Mouse (Mus musculus): ENCODE measurements around the gene Birc2. TPM values are rescaled to one million over a fixed set of nuclear protein-coding genes. Genes with fewer than 3 reads are reported as not detected.

Gene Birc2
- polyA plus RNA-seq, 1 experiment from 2014 or later: 35.4 TPM

DNA sequence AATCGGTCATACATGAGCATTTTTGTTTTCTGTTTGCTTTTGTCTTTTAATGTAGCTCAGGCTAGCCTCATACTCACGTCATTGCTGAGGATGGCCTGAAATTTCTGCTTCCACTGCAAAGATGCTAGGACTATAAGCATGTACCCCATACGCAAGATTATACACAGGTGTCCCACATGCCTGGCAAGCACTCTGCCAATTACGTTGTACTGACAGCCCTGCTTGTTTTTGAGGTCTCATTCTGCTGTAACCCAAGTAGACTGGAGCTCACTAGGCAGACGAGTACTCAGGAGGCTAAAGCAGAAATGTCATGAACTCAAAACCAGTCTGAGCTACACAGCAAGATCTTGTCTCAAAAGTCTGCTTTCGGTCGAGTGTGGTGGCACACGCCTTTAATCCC is 15.0 kb upstream of the Birc2 start:
- Histone ChIP-seq H3K4me3 (ENCODE audit: low read length) (no peak overlapping the region), H3K4me1 (ENCODE audit: control insufficient read depth, insufficient read depth, low read depth, low read length) (no peaks in the 10 kb centered on the region), H3K27me3 (replicated peaks; ENCODE audit: control insufficient read depth, insufficient read depth, low read length) (no peaks in the 10 kb centered on the region), H3K4me2 (ENCODE audit: low read length) (no peak overlapping the region), H3K36me3 (ENCODE audit: control insufficient read depth, insufficient read depth, low read length) (no peaks in the 10 kb centered on the region), H3K9me3 (ENCODE audit: control insufficient read depth, low read length) (no peaks in the 10 kb centered on the region), H3K27ac (ENCODE audit: low read depth, low read length) (no peak overlapping the region), H3K9ac (ENCODE audit: low read depth, low read length) (no peak overlapping the region)
- 92% methylated on average over 8 of the region's 8 CpGs for WGBS
- no peak for ATAC-seq

DNA sequence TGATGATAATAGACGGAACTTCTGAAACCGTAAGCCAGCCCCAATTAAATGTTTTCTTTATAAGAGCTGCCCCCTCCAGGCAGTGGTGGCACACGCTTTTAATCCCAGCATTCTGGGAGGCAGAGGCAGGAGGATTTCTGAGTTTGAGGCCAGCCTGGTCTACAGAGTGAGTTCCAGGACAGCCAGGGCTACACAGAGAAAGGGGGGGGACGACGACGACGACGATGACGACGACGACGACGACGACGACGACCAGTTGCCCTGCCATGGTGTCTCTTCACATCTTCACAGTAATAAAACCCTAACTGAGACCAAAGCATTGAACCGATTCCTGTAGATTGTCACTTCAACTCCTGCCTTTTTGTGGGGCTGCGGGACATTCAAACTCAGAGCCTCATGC is 11.3 kb upstream of the Birc2 start:
- H3K4me1 ChIP-seq (ENCODE audit: control insufficient read depth, insufficient read depth, low read depth, low read length): no peaks in the 10 kb centered on the region
- H3K9ac ChIP-seq (ENCODE audit: low read depth, low read length): no peak overlapping the region
- no peaks in the 10 kb centered on the region for H3K27me3 ChIP-seq (replicated peaks; ENCODE audit: control insufficient read depth, insufficient read depth, low read length)
- H3K9me3 ChIP-seq (ENCODE audit: control insufficient read depth, low read length): no peaks in the 10 kb centered on the region
- no peak overlapping the region for H3K4me2 ChIP-seq (ENCODE audit: low read length)
- no peaks in the 10 kb centered on the region for H3K36me3 ChIP-seq (ENCODE audit: control insufficient read depth, insufficient read depth, low read length)
- no peak overlapping the region for H3K27ac ChIP-seq (ENCODE audit: low read depth, low read length)
- ATAC-seq: no peak
- H3K4me3 ChIP-seq (ENCODE audit: low read length): no peak overlapping the region
- 94% methylated on average over 18 of the region's 18 CpGs for WGBS

DNA sequence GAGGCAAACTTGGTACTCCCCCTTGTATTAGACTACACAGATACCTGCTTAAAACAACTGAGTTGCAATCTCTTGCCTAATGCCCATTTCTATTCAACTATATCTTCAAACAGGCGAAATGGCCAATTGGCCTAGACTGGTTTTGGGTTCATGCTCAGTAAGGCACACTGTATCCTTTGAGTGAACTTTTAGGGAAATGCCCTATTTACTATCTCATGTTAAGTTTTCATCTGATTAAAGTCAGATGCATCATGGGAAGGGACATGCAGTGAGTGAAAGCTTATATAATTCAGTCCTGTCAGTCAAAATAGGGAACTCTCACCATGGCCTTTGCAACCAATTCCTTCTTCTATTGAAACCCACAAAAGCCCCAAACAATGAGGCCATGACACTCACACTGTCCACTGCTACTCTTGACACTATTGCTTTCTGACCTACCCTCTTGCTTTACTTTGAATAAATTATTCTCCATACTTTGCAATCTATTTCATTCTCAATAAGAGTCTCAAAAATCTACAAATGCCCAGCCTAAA is 9.9 kb upstream of the Birc2 start:
- Histone ChIP-seq H3K27ac (ENCODE audit: low read depth, low read length) (no peak overlapping the region), H3K27me3 (replicated peaks; ENCODE audit: control insufficient read depth, insufficient read depth, low read length) (no peaks in the 10 kb centered on the region), H3K4me2 (ENCODE audit: low read length) (no peak overlapping the region), H3K4me1 (ENCODE audit: control insufficient read depth, insufficient read depth, low read depth, low read length) (no peaks in the 10 kb centered on the region), H3K9me3 (ENCODE audit: control insufficient read depth, low read length) (no peaks in the 10 kb centered on the region), H3K4me3 (ENCODE audit: low read length) (no peak overlapping the region), H3K9ac (ENCODE audit: low read depth, low read length) (no peak overlapping the region), H3K36me3 (ENCODE audit: control insufficient read depth, insufficient read depth, low read length) (no peaks in the 10 kb centered on the region)
- 89% methylated on average over 1 of the region's 1 CpGs for WGBS
- ATAC-seq: no peak

DNA sequence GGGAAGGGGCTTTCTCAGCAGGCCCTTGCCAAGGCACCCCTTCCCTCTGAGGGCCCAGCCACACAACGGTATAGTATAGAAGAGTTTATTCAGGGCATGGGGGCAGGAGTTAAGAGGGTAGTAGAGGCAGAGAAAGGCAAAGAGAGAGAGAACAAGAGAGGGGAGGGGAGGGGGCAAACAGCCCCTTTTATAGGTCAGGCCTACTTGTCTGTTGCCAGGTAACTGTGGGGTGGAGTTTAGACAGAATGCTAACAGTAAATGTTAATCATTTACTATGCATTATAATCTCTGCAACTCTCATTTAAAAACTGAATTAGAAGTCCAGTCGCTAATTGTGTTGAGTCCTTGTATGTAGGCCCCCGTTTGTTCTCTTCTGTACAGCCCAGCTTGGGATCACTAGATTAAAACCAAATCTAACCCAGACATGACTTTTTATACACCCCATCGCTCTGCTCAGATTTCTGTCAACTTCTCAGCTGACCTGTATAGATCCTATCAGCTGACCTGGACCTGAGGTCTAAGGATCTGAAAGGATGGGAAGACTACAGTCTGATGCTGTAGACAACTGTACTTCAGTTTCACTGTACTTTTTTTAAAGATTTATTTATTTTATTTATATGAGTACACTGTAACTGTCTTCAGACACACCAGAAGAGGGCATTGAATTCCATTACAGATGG is 8.5 kb upstream of the Birc2 start:
- Histone ChIP-seq H3K36me3 (ENCODE audit: control insufficient read depth, insufficient read depth, low read length) (no peaks in the 10 kb centered on the region), H3K9ac (ENCODE audit: low read depth, low read length) (no peak overlapping the region), H3K27ac (ENCODE audit: low read depth, low read length) (no peak overlapping the region), H3K4me1 (ENCODE audit: control insufficient read depth, insufficient read depth, low read depth, low read length) (no peaks in the 10 kb centered on the region), H3K9me3 (ENCODE audit: control insufficient read depth, low read length) (no peaks in the 10 kb centered on the region), H3K4me2 (ENCODE audit: low read length) (no peak overlapping the region), H3K4me3 (ENCODE audit: low read length) (no peak overlapping the region), H3K27me3 (replicated peaks; ENCODE audit: control insufficient read depth, insufficient read depth, low read length) (no peaks in the 10 kb centered on the region)
- 60% methylated on average over 4 of the region's 4 CpGs for WGBS
- ATAC-seq: no peak

DNA sequence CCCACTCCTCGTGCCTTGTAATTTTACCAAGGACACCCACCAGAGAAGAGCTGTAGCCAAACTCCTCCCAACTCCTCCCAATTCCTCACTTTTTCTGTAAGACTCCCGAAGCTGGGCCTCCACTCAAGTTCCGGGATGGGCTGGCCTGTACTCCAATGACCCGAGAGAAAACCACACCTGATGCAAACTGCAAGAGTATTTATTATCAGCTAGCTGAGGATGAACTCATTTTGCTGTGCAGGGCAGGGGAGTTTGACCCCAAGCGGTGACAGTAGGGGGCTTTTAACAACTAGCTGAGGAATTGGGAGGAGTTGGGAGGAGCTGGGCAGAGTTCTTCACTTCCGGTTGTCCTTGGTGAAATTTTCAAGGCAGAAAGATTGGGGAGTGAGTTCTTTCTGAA is 4.4 kb upstream of the Birc2 start:
- peaks cover 4% of the 10 kb centered on the region; the same call in 1 of the 2 replicates for H3K4me1 ChIP-seq (ENCODE audit: control insufficient read depth, insufficient read depth, low read depth, low read length)
- H3K9ac ChIP-seq (ENCODE audit: low read depth, low read length): no peak overlapping the region
- WGBS: 71% methylated on average over 6 of the region's 6 CpGs
- ATAC-seq: no peak
- H3K9me3 ChIP-seq (ENCODE audit: control insufficient read depth, low read length): no peaks in the 10 kb centered on the region
- H3K4me2 ChIP-seq (ENCODE audit: low read length): no peak overlapping the region
- H3K27me3 ChIP-seq (replicated peaks; ENCODE audit: control insufficient read depth, insufficient read depth, low read length): no peaks in the 10 kb centered on the region
- no peaks in the 10 kb centered on the region for H3K36me3 ChIP-seq (ENCODE audit: control insufficient read depth, insufficient read depth, low read length)
- H3K27ac ChIP-seq (ENCODE audit: low read depth, low read length): no peak overlapping the region
- no peak overlapping the region for H3K4me3 ChIP-seq (ENCODE audit: low read length)

DNA sequence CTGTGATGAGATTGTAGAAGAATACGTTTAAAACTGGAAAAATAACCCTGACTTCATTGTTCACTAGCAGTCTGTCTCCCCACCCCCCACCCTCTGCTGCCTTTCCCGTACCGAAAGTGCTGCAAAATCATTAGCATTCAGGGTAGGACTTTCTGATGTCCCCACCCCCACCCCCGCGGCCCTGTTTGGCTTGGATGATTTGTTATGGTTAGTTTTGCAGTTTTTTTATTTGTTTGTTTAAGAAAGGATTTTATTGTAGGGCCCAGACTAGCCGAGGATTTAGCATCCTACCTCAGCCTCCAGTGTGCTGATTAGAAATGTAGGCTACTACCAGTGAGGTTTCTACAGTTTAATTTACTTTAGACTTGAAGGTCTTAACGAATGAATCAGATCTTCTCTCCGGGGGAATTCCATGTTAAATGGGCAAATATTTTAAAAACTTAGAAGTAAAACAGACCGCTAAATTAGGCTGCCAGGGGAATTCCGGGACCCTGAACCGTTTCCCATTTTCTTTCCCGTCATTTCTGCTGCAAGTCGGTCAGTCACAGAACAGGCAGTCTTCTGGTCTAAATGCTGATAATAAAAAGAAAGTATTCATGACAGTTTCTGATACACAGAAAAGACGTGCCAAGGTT is 1.1 kb upstream of the Birc2 start:
- Histone ChIP-seq H3K36me3 (ENCODE audit: control insufficient read depth, insufficient read depth, low read length) (0 out of 2 replicates have a peak, but pooled peaks cover 4% of the 10 kb centered on the region), H3K27ac (ENCODE audit: low read depth, low read length) (peak overlapping the region; percentile 99), H3K4me1 (ENCODE audit: control insufficient read depth, insufficient read depth, low read depth, low read length) (peaks cover 16% of the 10 kb centered on the region), H3K4me3 (ENCODE audit: low read length) (peak overlapping the region; percentile 78), H3K27me3 (replicated peaks; ENCODE audit: control insufficient read depth, insufficient read depth, low read length) (no peaks in the 10 kb centered on the region), H3K4me2 (ENCODE audit: low read length) (peak overlapping the region; percentile 78), H3K9ac (ENCODE audit: low read depth, low read length) (peak overlapping the region; percentile 88), H3K9me3 (ENCODE audit: control insufficient read depth, low read length) (no peaks in the 10 kb centered on the region)
- WGBS: 9% methylated on average over 14 of the region's 14 CpGs
- peak; percentile 9; the same call in 1 of the 2 replicates for ATAC-seq

DNA sequence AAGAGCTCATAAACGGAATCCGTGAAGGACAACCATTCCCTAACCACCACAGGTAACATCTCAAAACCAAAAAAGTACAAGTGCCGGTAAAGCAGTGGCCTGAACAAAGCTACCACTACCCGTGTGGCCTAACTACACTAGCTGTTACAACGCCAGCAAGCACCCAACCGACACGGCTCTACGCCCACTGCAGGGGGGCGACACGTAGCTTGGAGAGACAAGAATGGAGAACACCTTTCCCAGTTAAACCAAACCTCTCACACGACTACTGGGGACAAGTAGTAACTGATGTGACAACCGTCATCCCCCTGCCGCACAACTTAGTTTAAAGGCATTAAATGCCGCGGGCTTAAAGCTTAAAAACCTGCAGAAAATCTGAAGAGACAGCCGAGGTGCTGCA is 533 bp downstream of the Birc2 start:
- H3K36me3 ChIP-seq (ENCODE audit: control insufficient read depth, insufficient read depth, low read length): 0 out of 2 replicates have a peak, but pooled peaks cover 4% of the 10 kb centered on the region
- 0% methylated on average over 16 of the region's 16 CpGs for WGBS
- peak overlapping the region; percentile 99 for H3K27ac ChIP-seq (ENCODE audit: low read depth, low read length)

DNA sequence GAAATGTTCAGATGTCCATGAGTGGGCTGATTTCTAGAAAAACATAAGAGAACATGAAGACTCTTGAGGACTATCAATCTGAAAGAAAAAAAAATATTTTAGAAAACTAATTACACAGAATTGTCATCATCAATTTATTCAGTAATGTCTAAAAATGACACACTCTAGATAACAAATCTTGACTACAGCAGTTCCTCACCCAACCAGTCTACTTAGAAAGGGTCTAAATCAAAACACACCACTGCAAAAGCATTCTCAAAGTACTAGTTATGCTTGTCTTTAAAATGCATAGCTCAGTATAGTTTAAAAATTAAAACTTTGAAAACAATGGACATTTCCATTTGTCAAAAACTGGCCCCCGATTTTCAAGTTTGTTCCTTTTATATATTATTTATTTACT is 1.6 kb downstream of the Birc2 start:
- WGBS: 89% methylated on average over 1 of the region's 1 CpGs
- no peak for ATAC-seq
- no peak overlapping the region for H3K27ac ChIP-seq (ENCODE audit: low read depth, low read length)
- H3K9ac ChIP-seq (ENCODE audit: low read depth, low read length): no peak overlapping the region
- H3K4me1 ChIP-seq (ENCODE audit: control insufficient read depth, insufficient read depth, low read depth, low read length): peaks cover 27% of the 10 kb centered on the region
- no peaks in the 10 kb centered on the region for H3K27me3 ChIP-seq (replicated peaks; ENCODE audit: control insufficient read depth, insufficient read depth, low read length)
- no peak overlapping the region for H3K4me3 ChIP-seq (ENCODE audit: low read length)
- 0 out of 2 replicates have a peak, but pooled peaks cover 4% of the 10 kb centered on the region for H3K36me3 ChIP-seq (ENCODE audit: control insufficient read depth, insufficient read depth, low read length)
- no peak overlapping the region; the same call in 1 of the 2 replicates for H3K4me2 ChIP-seq (ENCODE audit: low read length)
- no peaks in the 10 kb centered on the region for H3K9me3 ChIP-seq (ENCODE audit: control insufficient read depth, low read length)

More for the DNA sequence above, 533 bp downstream of the Birc2 start:
- H3K9ac ChIP-seq (ENCODE audit: low read depth, low read length): peak overlapping the region; percentile 88
- peak overlapping the region; percentile 78 for H3K4me2 ChIP-seq (ENCODE audit: low read length)
- peak overlapping the region; percentile 78 for H3K4me3 ChIP-seq (ENCODE audit: low read length)
- no peaks in the 10 kb centered on the region for H3K9me3 ChIP-seq (ENCODE audit: control insufficient read depth, low read length)
- peak; percentile 16 for ATAC-seq
- H3K27me3 ChIP-seq (replicated peaks; ENCODE audit: control insufficient read depth, insufficient read depth, low read length): no peaks in the 10 kb centered on the region
- H3K4me1 ChIP-seq (ENCODE audit: control insufficient read depth, insufficient read depth, low read depth, low read length): peaks cover 24% of the 10 kb centered on the region

DNA sequence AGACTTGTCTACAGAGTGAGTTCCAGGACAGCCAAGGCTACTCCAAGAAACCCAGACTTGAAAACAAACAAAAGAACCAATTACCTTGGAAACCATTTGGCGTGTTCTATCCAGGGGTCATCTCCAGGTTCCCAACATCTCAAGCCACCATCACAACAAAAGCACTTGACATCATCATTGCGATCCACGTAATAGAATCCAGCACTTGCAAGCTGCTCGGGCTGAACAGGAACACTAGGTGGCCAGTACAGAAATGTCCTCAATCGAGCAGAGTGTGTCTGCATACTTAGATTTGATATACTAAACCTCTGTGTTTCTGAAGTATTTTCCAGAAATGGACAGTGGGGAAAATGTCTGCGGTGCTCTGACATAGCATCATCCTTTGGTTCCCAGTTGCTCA is 3.4 kb downstream of the Birc2 start:
- H3K9me3 ChIP-seq (ENCODE audit: control insufficient read depth, low read length): no peaks in the 10 kb centered on the region
- peak overlapping the region; percentile 38 for H3K4me2 ChIP-seq (ENCODE audit: low read length)
- no peak overlapping the region for H3K4me3 ChIP-seq (ENCODE audit: low read length)
- H3K36me3 ChIP-seq (ENCODE audit: control insufficient read depth, insufficient read depth, low read length): 0 out of 2 replicates have a peak, but pooled peaks cover 4% of the 10 kb centered on the region
- peaks cover 30% of the 10 kb centered on the region for H3K4me1 ChIP-seq (ENCODE audit: control insufficient read depth, insufficient read depth, low read depth, low read length)
- 90% methylated on average over 6 of the region's 6 CpGs for WGBS
- H3K27ac ChIP-seq (ENCODE audit: low read depth, low read length): no peak overlapping the region
- no peak for ATAC-seq
- H3K9ac ChIP-seq (ENCODE audit: low read depth, low read length): no peak overlapping the region
- no peaks in the 10 kb centered on the region for H3K27me3 ChIP-seq (replicated peaks; ENCODE audit: control insufficient read depth, insufficient read depth, low read length)
